Mouse (Mus musculus): ENCODE data around the gene Tceal3. TPM values are rescaled to one million over a fixed set of nuclear protein-coding genes. Genes with fewer than 3 reads are reported as not detected.
"Not testable (repeated sequence)": the region's sequence is repeated elsewhere in the genome, so short reads cannot be mapped to it uniquely, and the experiment has no call there.

Tceal3 gene
- polyA plus RNA-seq, 1 experiment: 4.2 TPM

- TF ChIP-seq CEBPB (IDR thresholded peaks at IDR 0.05; ENCODE audit: insufficient read depth, poor library complexity, severe bottlenecking): no peak
- no peak for TF ChIP-seq SRF (IDR thresholded peaks at IDR 0.05; ENCODE audit: control insufficient read depth, insufficient read length, low read depth)
- no peak for TF ChIP-seq E2F4 (IDR thresholded peaks at IDR 0.05; ENCODE audit: insufficient read depth)
- no peak for TF ChIP-seq MAX (IDR thresholded peaks at IDR 0.05; ENCODE audit: low read depth)
- TF ChIP-seq USF1 (IDR thresholded peaks at IDR 0.05; ENCODE audit: low read depth): no peak
- TF ChIP-seq POLR2AphosphoS2 (IDR thresholded peaks at IDR 0.05; ENCODE audit: insufficient read length, low read depth): no peak
- no peak for TF ChIP-seq TCF3 (IDR thresholded peaks at IDR 0.05; ENCODE audit: insufficient read length, low read depth)
- TF ChIP-seq POLR2A (IDR thresholded peaks at IDR 0.05; ENCODE audit: insufficient read length, low read depth): no peak
- no peak for TF ChIP-seq MYOG (IDR thresholded peaks at IDR 0.05; ENCODE audit: control insufficient read depth in 1 of 3, insufficient read depth in 1 of 3, insufficient read length in 2 of 3, low read depth in 2 of 3)
- TF ChIP-seq REST (IDR thresholded peaks at IDR 0.05; ENCODE audit: insufficient read depth, insufficient read length): no peak
- no peak overlapping the region for H3K4me3 ChIP-seq
- no peaks in the 10 kb centered on the region for H3K36me3 ChIP-seq (ENCODE audit: control insufficient read depth, insufficient read depth)
- H3ac ChIP-seq (ENCODE audit: control insufficient read depth, insufficient read length): no peak overlapping the region
- no peaks in the 10 kb centered on the region for H3K79me2 ChIP-seq (ENCODE audit: control insufficient read depth, insufficient read depth)
- no peak overlapping the region for H3K4me2 ChIP-seq (ENCODE audit: low read depth)
- H3K27me3 ChIP-seq (ENCODE audit: control insufficient read depth, insufficient read depth, insufficient read length): no peaks in the 10 kb centered on the region
Observed at GRCm38 (mm10) chrX:136599416-136599815, 8.8 kb downstream of the Tceal3 start.

GRCm38 (mm10) chrX:136606951-136607350 is 16.3 kb downstream of the Tceal3 start:
- no peak for TF ChIP-seq MYOD1 (IDR thresholded peaks at IDR 0.05; ENCODE audit: control insufficient read depth in 1 of 3, insufficient read length in 2 of 3, low read depth in 2 of 3)
- TF ChIP-seq CEBPB (IDR thresholded peaks at IDR 0.05; ENCODE audit: insufficient read depth, poor library complexity, severe bottlenecking): no peak
- TF ChIP-seq SRF (IDR thresholded peaks at IDR 0.05; ENCODE audit: control insufficient read depth, insufficient read length, low read depth): no peak
- no peak for TF ChIP-seq TCF12 (IDR thresholded peaks at IDR 0.05; ENCODE audit: insufficient read depth, poor library complexity, severe bottlenecking)
- TF ChIP-seq TCF3 (IDR thresholded peaks at IDR 0.05; ENCODE audit: insufficient read length, low read depth): no peak
- TF ChIP-seq USF1 (IDR thresholded peaks at IDR 0.05; ENCODE audit: low read depth): no peak
- no peak for TF ChIP-seq E2F4 (IDR thresholded peaks at IDR 0.05; ENCODE audit: insufficient read depth)
- no peak for TF ChIP-seq MAX (IDR thresholded peaks at IDR 0.05; ENCODE audit: low read depth)
- no peaks in the 10 kb centered on the region for H3K36me3 ChIP-seq (ENCODE audit: control insufficient read depth, insufficient read depth)
- H3K4me3 ChIP-seq: no peak overlapping the region
- no peak overlapping the region for H3ac ChIP-seq (ENCODE audit: control insufficient read depth, insufficient read length)
- no peaks in the 10 kb centered on the region for H3K79me2 ChIP-seq (ENCODE audit: control insufficient read depth, insufficient read depth)
- no peak overlapping the region for H3K4me2 ChIP-seq (ENCODE audit: low read depth)
- H3K27me3 ChIP-seq (ENCODE audit: control insufficient read depth, insufficient read depth, insufficient read length): no peaks in the 10 kb centered on the region

DNA sequence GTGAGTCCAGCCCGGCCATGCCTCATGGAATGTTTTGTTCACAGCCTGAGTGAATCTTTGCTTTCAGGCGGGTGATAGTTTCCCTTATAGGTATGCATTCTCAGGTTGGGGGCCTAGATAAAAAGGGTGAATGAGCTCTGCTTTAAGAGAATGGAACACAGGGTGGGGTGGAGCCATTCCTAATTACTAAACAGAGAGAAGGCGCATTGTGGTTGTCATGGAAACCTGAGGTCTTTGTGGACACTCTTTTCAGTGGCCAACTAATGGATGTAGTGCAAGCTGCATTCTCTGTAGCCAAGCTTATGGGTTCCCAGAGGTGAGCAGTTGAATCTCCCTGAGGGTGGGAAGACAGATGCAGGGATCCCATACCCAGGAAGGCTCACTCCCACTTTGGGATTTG is 16.8 kb downstream of the Tceal3 start:
- H3K4me3 ChIP-seq: no peak overlapping the region
- H3K36me3 ChIP-seq (ENCODE audit: control insufficient read depth, insufficient read depth): no peaks in the 10 kb centered on the region
- H3K4me2 ChIP-seq (ENCODE audit: low read depth): no peak overlapping the region
- no peaks in the 10 kb centered on the region for H3K79me2 ChIP-seq (ENCODE audit: control insufficient read depth, insufficient read depth)
- no peak overlapping the region for H3ac ChIP-seq (ENCODE audit: control insufficient read depth, insufficient read length)
- no peak for TF ChIP-seq CEBPB (IDR thresholded peaks at IDR 0.05; ENCODE audit: insufficient read depth, poor library complexity, severe bottlenecking)
- TF ChIP-seq POLR2AphosphoS2 (IDR thresholded peaks at IDR 0.05; ENCODE audit: insufficient read length, low read depth): no peak
- no peak for TF ChIP-seq POLR2A (IDR thresholded peaks at IDR 0.05; ENCODE audit: insufficient read length, low read depth)
- TF ChIP-seq REST (IDR thresholded peaks at IDR 0.05; ENCODE audit: insufficient read depth, insufficient read length): no peak
- TF ChIP-seq USF1 (IDR thresholded peaks at IDR 0.05; ENCODE audit: low read depth): no peak
- TF ChIP-seq E2F4 (IDR thresholded peaks at IDR 0.05; ENCODE audit: insufficient read depth): no peak
- no peak for TF ChIP-seq SRF (IDR thresholded peaks at IDR 0.05; ENCODE audit: control insufficient read depth, insufficient read length, low read depth)
- no peaks in the 10 kb centered on the region for H3K27me3 ChIP-seq (ENCODE audit: control insufficient read depth, insufficient read depth, insufficient read length)

DNA sequence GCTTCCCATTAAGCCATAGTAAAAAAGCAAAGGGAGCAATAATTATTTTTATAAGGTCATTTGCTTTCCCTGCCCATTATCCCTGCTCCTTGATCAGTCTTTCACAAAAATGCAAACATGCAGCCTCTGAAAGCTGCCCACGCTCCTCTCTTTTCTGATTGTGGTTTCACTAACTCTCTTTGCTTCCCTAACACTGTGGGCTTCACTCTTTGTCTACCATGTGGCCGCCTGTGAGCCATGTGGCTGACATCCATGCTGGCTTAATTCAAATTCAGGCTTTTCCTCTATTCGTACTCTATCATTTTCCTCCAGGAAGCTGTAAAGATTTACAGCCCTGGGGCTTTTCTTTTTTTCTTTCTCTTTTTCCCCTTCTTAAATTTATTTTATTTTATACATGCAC is 20.7 kb downstream of the Tceal3 start:
- H3K79me2 ChIP-seq (ENCODE audit: control insufficient read depth, insufficient read depth): no peaks in the 10 kb centered on the region
- H3K4me3 ChIP-seq: no peak overlapping the region
- no peak for TF ChIP-seq CEBPB (IDR thresholded peaks at IDR 0.05; ENCODE audit: insufficient read depth, poor library complexity, severe bottlenecking)
- no peak for TF ChIP-seq MYOG (IDR thresholded peaks at IDR 0.05; ENCODE audit: control insufficient read depth in 1 of 3, insufficient read depth in 1 of 3, insufficient read length in 2 of 3, low read depth in 2 of 3)
- TF ChIP-seq TCF12 (IDR thresholded peaks at IDR 0.05; ENCODE audit: insufficient read depth, poor library complexity, severe bottlenecking): no peak
- TF ChIP-seq POLR2AphosphoS2 (IDR thresholded peaks at IDR 0.05; ENCODE audit: insufficient read length, low read depth): no peak
- TF ChIP-seq REST (IDR thresholded peaks at IDR 0.05; ENCODE audit: insufficient read depth, insufficient read length): no peak
- no peak for TF ChIP-seq TCF3 (IDR thresholded peaks at IDR 0.05; ENCODE audit: insufficient read length, low read depth)
- TF ChIP-seq MYOD1 (IDR thresholded peaks at IDR 0.05; ENCODE audit: control insufficient read depth in 1 of 3, insufficient read length in 2 of 3, low read depth in 2 of 3): no peak
- TF ChIP-seq SRF (IDR thresholded peaks at IDR 0.05; ENCODE audit: control insufficient read depth, insufficient read length, low read depth): no peak
- H3K36me3 ChIP-seq (ENCODE audit: control insufficient read depth, insufficient read depth): no peaks in the 10 kb centered on the region
- H3ac ChIP-seq (ENCODE audit: control insufficient read depth, insufficient read length): no peak overlapping the region
- no peak overlapping the region for H3K4me2 ChIP-seq (ENCODE audit: low read depth)
- H3K27me3 ChIP-seq (ENCODE audit: control insufficient read depth, insufficient read depth, insufficient read length): no peaks in the 10 kb centered on the region

GRCm38 (mm10) chrX:136615889-136616288 is 25.2 kb downstream of the Tceal3 start:
- TF ChIP-seq MYOD1 (IDR thresholded peaks at IDR 0.05; ENCODE audit: control insufficient read depth in 1 of 3, insufficient read length in 2 of 3, low read depth in 2 of 3): peak in 2 of 3 experiments; percentile 29 to 43
- not testable (repeated sequence) for H3K36me3 ChIP-seq (ENCODE audit: control insufficient read depth, insufficient read depth); H3ac ChIP-seq (ENCODE audit: control insufficient read depth, insufficient read length); H3K27me3 ChIP-seq (ENCODE audit: control insufficient read depth, insufficient read depth, insufficient read length); H3K4me3 ChIP-seq; H3K79me2 ChIP-seq (ENCODE audit: control insufficient read depth, insufficient read depth); H3K4me2 ChIP-seq (ENCODE audit: low read depth)

Measured in myocyte (in vitro differentiated cells).